Mouse (Mus musculus) lung, adult 2 months (tissue): ENCODE data around the gene Cdca7l.

Experiments
- CTCF ChIP-seq: fragments of 200-500 bp; IDR thresholded peaks from 2 replicates; pipeline ENCODE4 v1.5.1; 2011; ENCODE audit warnings: mild to moderate bottlenecking, low read length, control low read depth; ENCODE audit not compliant: insufficient read depth
- POLR2A ChIP-seq: fragments of 200-500 bp; IDR thresholded peaks from 2 replicates; pipeline ENCODE4 v1.6.1; 2011; ENCODE audit warnings: low read depth, mild to moderate bottlenecking, control low read depth, low read length, borderline replicate concordance; ENCODE audit errors: extremely low read depth

- no peak for TF ChIP-seq POLR2A
- TF ChIP-seq CTCF, result no peak
Measured at GRCm38 (mm10) chr12:117872265-117872664, 68.2 kb downstream of the Cdca7l start.
